Mouse (Mus musculus) MEL (cell line): Measurements from ENCODE around the gene Fam57b.

Experiments used
- CTCF ChIP-seq, 3 experiments: IDR thresholded peaks in 2 of 3; conservative IDR thresholded peaks in 1 of 3; 2 replicates each; pipeline ENCODE4 v1.5.1; 2011 to 2012; ENCODE audit warnings: low read length in 3 of 3, low read depth in 2 of 3, mild to moderate bottlenecking in 2 of 3, improper control_type of control experiment in 1 of 3, inconsistent platforms in 1 of 3, mixed read lengths in 1 of 3, moderate library complexity in 1 of 3; ENCODE audit not compliant: control insufficient read depth in 1 of 3, insufficient read depth in 1 of 3, poor library complexity in 1 of 3, severe bottlenecking in 1 of 3
- EP300 ChIP-seq, 2 experiments: IDR thresholded peaks; 2 replicates each; pipeline ENCODE4 v1.6.1; 2011; ENCODE audit warnings: improper control_type of control experiment in 2 of 2, low read length in 2 of 2, low read depth in 1 of 2, mild to moderate bottlenecking in 1 of 2
- GATA1 ChIP-seq: IDR thresholded peaks from 2 replicates; pipeline ENCODE4 v1.6.1; 2011; ENCODE audit warnings: low read depth, low read length, improper control_type of control experiment
- MEF2A ChIP-seq: IDR thresholded peaks from 2 replicates; pipeline ENCODE4 v1.6.1; 2014; ENCODE audit warnings: low read depth, mild to moderate bottlenecking, inconsistent platforms, low read length, improper control_type of control experiment; ENCODE audit not compliant: poor library complexity, insufficient replicate concordance, severe bottlenecking; ENCODE audit errors: extremely low read depth
- MXI1 ChIP-seq: IDR thresholded peaks from 2 replicates; pipeline ENCODE4 v1.6.1; 2011; ENCODE audit warnings: mild to moderate bottlenecking, low read depth, low read length, improper control_type of control experiment
- USF1 ChIP-seq: IDR thresholded peaks from 2 replicates; pipeline ENCODE4 v1.6.1; 2014; ENCODE audit warnings: low read depth, mild to moderate bottlenecking, inconsistent platforms, low read length, improper control_type of control experiment, moderate library complexity
- USF2 ChIP-seq, 2 experiments: IDR thresholded peaks; 2 replicates each; pipeline ENCODE4 v1.6.1; 2011 to 2012; ENCODE audit warnings: improper control_type of control experiment in 2 of 2, low read length in 2 of 2, borderline replicate concordance in 1 of 2, inconsistent platforms in 1 of 2, low read depth in 1 of 2, mild to moderate bottlenecking in 1 of 2; ENCODE audit not compliant: insufficient read depth in 1 of 2
- ZMIZ1 ChIP-seq: IDR thresholded peaks from 2 replicates; pipeline ENCODE4 v1.6.1; 2012; ENCODE audit warnings: low read depth, mild to moderate bottlenecking, inconsistent platforms, low read length, improper control_type of control experiment, moderate library complexity

DNA sequence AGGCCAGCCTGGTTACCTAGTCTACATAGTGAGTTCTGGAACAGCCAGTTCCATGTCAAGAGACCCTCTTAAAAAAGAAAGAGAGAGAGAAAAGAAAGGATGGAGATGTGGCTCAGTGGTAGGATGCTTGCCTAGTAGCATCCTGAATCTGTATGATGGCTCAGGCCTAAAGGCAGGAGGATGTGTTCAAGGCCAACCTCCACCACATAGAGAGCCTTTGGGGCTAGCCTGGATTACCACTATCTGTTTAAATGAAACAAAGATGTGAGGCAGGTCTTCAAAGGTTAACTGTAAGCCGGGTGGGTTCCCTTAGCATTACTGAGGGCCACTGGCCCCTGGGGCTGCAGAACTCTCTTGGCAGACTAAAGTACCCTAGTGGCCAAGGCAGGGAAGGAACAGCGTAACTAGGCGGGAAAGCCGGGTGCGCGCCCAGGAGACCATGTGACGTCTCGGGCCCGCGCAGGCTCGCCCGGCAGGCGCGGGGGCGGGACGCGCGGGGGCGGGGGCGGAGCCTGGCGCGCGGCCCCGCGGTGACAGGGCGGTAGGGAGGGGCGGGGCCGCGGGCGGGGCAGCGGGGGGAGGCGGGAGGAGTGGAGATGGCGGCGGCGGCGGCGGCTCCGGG lies 38.3 kb upstream of the Fam57b start, which contains the start of gene Mapk3:
- TF ChIP-seq USF2 (IDR thresholded peaks at IDR 0.05; ENCODE audit: borderline replicate concordance in 1 of 2, insufficient read depth in 1 of 2, low read depth in 1 of 2, low read length in 2 of 2) (no peak), EP300 (IDR thresholded peaks at IDR 0.05; ENCODE audit: low read depth in 1 of 2, low read length in 2 of 2) (no peak), MEF2A (no peak), CTCF (IDR thresholded peaks at IDR 0.05 in 2 of 3, conservative IDR thresholded peaks at IDR 0.05 in 1 of 3; ENCODE audit: control insufficient read depth in 1 of 3, insufficient read depth in 1 of 3, low read depth in 2 of 3, low read length in 3 of 3, poor library complexity in 1 of 3, severe bottlenecking in 1 of 3) (peak; percentile 52 to 68 (median 62)), ZMIZ1 (no peak), GATA1 (no peak), MXI1 (no peak), USF1 (peak; percentile 90)
